Mouse (Mus musculus) kidney, embryonic 16.5 days (tissue): Measurements from ENCODE around the gene Arhgdib. TPM values are rescaled to one million over a fixed set of nuclear protein-coding genes. Genes with fewer than 3 reads are reported as not detected.
A peak's percentile ranks its signal among the peaks of the same experiment; 100 is the strongest.

Source experiments
- ATAC-seq: fragments of 200-750 bp; cut with Nextera tagmentation; 2 replicates; pipeline ENCODE4 v1.8.0; 2017; ENCODE audit warnings: moderate TSS enrichment; ENCODE audit not compliant: low FRiP score, low TSS enrichment
- H3K27ac ChIP-seq: fragments of 300-500 bp; sonication (generic); 2 replicates; pipeline ENCODE4 v1.5.1; 2014; ENCODE audit warnings: low read length
- H3K27me3 ChIP-seq: fragments of 300-500 bp; sonication (generic); 2 replicates; pipeline ENCODE4 v1.6.1; 2014; ENCODE audit warnings: low read length, control low read depth, mixed read lengths; ENCODE audit not compliant: insufficient read depth
- H3K36me3 ChIP-seq: fragments of 300-500 bp; sonication (generic); 2 replicates; pipeline ENCODE4 v1.6.1; 2014; ENCODE audit warnings: low read length, control low read depth, mixed read lengths; ENCODE audit not compliant: insufficient read depth
- H3K4me1 ChIP-seq: fragments of 300-500 bp; sonication (generic); 2 replicates; pipeline ENCODE4 v1.6.1; 2014; ENCODE audit warnings: low read length, control low read depth, mixed read lengths; ENCODE audit not compliant: insufficient read depth
- H3K4me2 ChIP-seq: fragments of 300-500 bp; sonication (generic); replicated peaks from 2 replicates; pipeline ENCODE4 v1.6.1; 2014; ENCODE audit warnings: low read depth, low read length
- H3K4me3 ChIP-seq: fragments of 300-500 bp; sonication (generic); 2 replicates; pipeline ENCODE4 v1.5.1; 2014; ENCODE audit warnings: mild to moderate bottlenecking, low read length
- H3K9ac ChIP-seq: fragments of 300-500 bp; sonication (generic); replicated peaks from 2 replicates; pipeline ENCODE4 v1.6.1; 2014; ENCODE audit warnings: low read length
- H3K9me3 ChIP-seq: fragments of 300-500 bp; sonication (generic); 2 replicates; pipeline ENCODE4 v1.6.1; 2016; ENCODE audit warnings: low read length, control low read depth
- WGBS: fragments of 180-500 bp; shearing (Covaris S2); extraction: QIAGEN DNeasy Blood & Tissue Kit; methylation state at CpG from one replicate; pipeline ENCODE4 v1.1.7; 2014; 5-methylcytosine and 5-hydroxymethylcytosine counted together
- polyA plus RNA-seq: library from polyadenylated mRNA; unstranded; fragments of >200 nt; fragmentation: Nextera tagmentation; extraction: Ambion mirVana; gene quantifications from 2 replicates; pipeline ENCODE4 v1.2.1, GENCODE M21; 2015

Gene Arhgdib
- polyA plus RNA-seq, 1 experiment from 2014 or later, result 67.6 TPM

- H3K9me3 ChIP-seq, result no peaks in the 10 kb centered on the region
- H3K4me1 ChIP-seq, result peaks cover 11% of the 10 kb centered on the region; the same call in 1 of the 2 replicates
- WGBS, result 50% methylated on average over 8 of the region's 8 CpGs
- no peaks in the 10 kb centered on the region for H3K27me3 ChIP-seq
- H3K4me3 ChIP-seq, result no peak overlapping the region
- no peak for ATAC-seq
- H3K36me3 ChIP-seq, result no peaks in the 10 kb centered on the region
- no peak overlapping the region for H3K9ac ChIP-seq
- no peak overlapping the region for H3K4me2 ChIP-seq
- no peak overlapping the region for H3K27ac ChIP-seq
These were observed 60.0 kb downstream of the Arhgdib start for GRCm38 (mm10) chr6:136881678-136882077.

GRCm38 (mm10) chr6:136875670-136876069 lies 66.0 kb downstream of the Arhgdib start, which contains the start of gene Mgp:
Mgp (minus strand) TSS chr6:136875823.
- H3K27me3 ChIP-seq, result no peaks in the 10 kb centered on the region
- peak; percentile 92 for ATAC-seq
- H3K27ac ChIP-seq, result peak within 1 kb of the TSS; percentile 17
- H3K4me1 ChIP-seq, result peaks cover 13% of the 10 kb centered on the region; the same call in 1 of the 2 replicates
- H3K4me2 ChIP-seq, result peak within 1 kb of the TSS; percentile 45
- H3K36me3 ChIP-seq, result no peaks in the 10 kb centered on the region
- H3K4me3 ChIP-seq, result peak within 1 kb of the TSS; percentile 35
- no peaks in the 10 kb centered on the region for H3K9me3 ChIP-seq
- H3K9ac ChIP-seq, result peak within 1 kb of the TSS; percentile 49
- 16% methylated on average over 9 of the region's 9 CpGs for WGBS

GRCm38 (mm10) chr6:136874599-136874998 lies 67.1 kb downstream of the Arhgdib start:
- H3K9me3 ChIP-seq, result no peaks in the 10 kb centered on the region
- peak overlapping the region; percentile 42 for H3K4me2 ChIP-seq
- no peaks in the 10 kb centered on the region for H3K27me3 ChIP-seq
- peaks cover 13% of the 10 kb centered on the region; the same call in 1 of the 2 replicates for H3K4me1 ChIP-seq
- WGBS, result 46% methylated on average over 8 of the region's 8 CpGs
- peak overlapping the region; percentile 35 for H3K4me3 ChIP-seq
- H3K27ac ChIP-seq, result 0 out of 2 replicates have a peak overlapping the region, but pooled peaks have one; percentile 14
- no peak for ATAC-seq
- H3K36me3 ChIP-seq, result no peaks in the 10 kb centered on the region
- peak overlapping the region; percentile 33 for H3K9ac ChIP-seq

Other genes with a start within 250 kb of the Arhgdib start
- gene Gucy2c, start 160.1 kb downstream of the Arhgdib start, polyA plus RNA-seq, result 0.06 and 0.11 TPM in 2 replicates
- gene Hist4h4, start 137.5 kb downstream of the Arhgdib start, polyA plus RNA-seq, result 0.55 and 0.81 TPM in 2 replicates
- gene H2afj, start 133.7 kb downstream of the Arhgdib start, polyA plus RNA-seq, result 104 and 115 TPM in 2 replicates
- 1.6 and 1.9 TPM in 2 replicates for gene BC049715, start 114.3 kb downstream of the Arhgdib start, polyA plus RNA-seq
- gene Wbp11, start 113.7 kb downstream of the Arhgdib start, polyA plus RNA-seq, result 110 and 122 TPM in 2 replicates
- gene Smco3, start 106.4 kb downstream of the Arhgdib start, polyA plus RNA-seq, result 2.4 and 2.5 TPM in 2 replicates
- 5.6 and 6.4 TPM in 2 replicates for gene Art4, start 84.2 kb downstream of the Arhgdib start, polyA plus RNA-seq
- 226 and 274 TPM in 2 replicates for gene Mgp, start 66.1 kb downstream of the Arhgdib start, polyA plus RNA-seq
- 0.22 and 0.23 TPM in 2 replicates for gene Erp27, start 19.7 kb downstream of the Arhgdib start, polyA plus RNA-seq
- 0.49 and 0.55 TPM in 2 replicates for gene Pde6h, start 18.1 kb downstream of the Arhgdib start, polyA plus RNA-seq
- 14.4 and 16.2 TPM in 2 replicates for gene Rerg, start 228.6 kb upstream of the Arhgdib start, polyA plus RNA-seq